Mouse (Mus musculus): Measurements from ENCODE around the gene Smarca2.

Smarca2 gene

GRCm38 (mm10) chr19:26604755-26605300 lies at the start of gene Smarca2:
Gene Smarca2 (plus strand): TSS chr19:26605050.
- in situ Hi-C loops (cut with MboI, MseI): no loop called here

GRCm38 (mm10) chr19:26564850-26565249 lies 40.0 kb upstream of the Smarca2 start:
- in situ Hi-C loops (cut with MboI, MseI): no loop called here

GRCm38 (mm10) chr19:26566109-26566508 lies 38.7 kb upstream of the Smarca2 start:
- in situ Hi-C loops (cut with MboI, MseI): no loop called here

GRCm38 (mm10) chr19:26568236-26568635 lies 36.6 kb upstream of the Smarca2 start:
- in situ Hi-C loops (cut with MboI, MseI): no loop called here

GRCm38 (mm10) chr19:26568941-26569340 lies 35.9 kb upstream of the Smarca2 start:
- in situ Hi-C loops (cut with MboI, MseI): no loop called here

GRCm38 (mm10) chr19:26569461-26569860 lies 35.4 kb upstream of the Smarca2 start:
- in situ Hi-C loops (cut with MboI, MseI): no loop called here

- in situ Hi-C loops (cut with MboI, MseI): no loop called here
These were observed 25.2 kb upstream of the Smarca2 start for GRCm38 (mm10) chr19:26579645-26580044.

- in situ Hi-C loops (cut with MboI, MseI): no loop called here
These were observed 24.8 kb upstream of the Smarca2 start for GRCm38 (mm10) chr19:26580061-26580460.

- in situ Hi-C loops (cut with MboI, MseI): no loop called here
These were observed 10.2 kb upstream of the Smarca2 start for GRCm38 (mm10) chr19:26594661-26595060.

GRCm38 (mm10) chr19:26601459-26601858 lies 3.4 kb upstream of the Smarca2 start:
- in situ Hi-C loops (cut with MboI, MseI): no loop called here

- in situ Hi-C loops (cut with MboI, MseI): no loop called here
These were observed 1.5 kb upstream of the Smarca2 start for GRCm38 (mm10) chr19:26603296-26603860.

- in situ Hi-C loops (cut with MboI, MseI): no loop called here
These were observed 720 bp upstream of the Smarca2 start for GRCm38 (mm10) chr19:26603906-26604754.

- in situ Hi-C loops (cut with MboI, MseI): no loop called here
These were observed 829 bp downstream of the Smarca2 start for GRCm38 (mm10) chr19:26605438-26606320.

GRCm38 (mm10) chr19:26606321-26607155 lies 1.7 kb downstream of the Smarca2 start:
- in situ Hi-C loops (cut with MboI, MseI): no loop called here

GRCm38 (mm10) chr19:26607156-26607536 lies 2.3 kb downstream of the Smarca2 start:
- in situ Hi-C loops (cut with MboI, MseI): no loop called here

- in situ Hi-C loops (cut with MboI, MseI): no loop called here
These were observed 2.9 kb downstream of the Smarca2 start for GRCm38 (mm10) chr19:26607551-26608433.

GRCm38 (mm10) chr19:26608434-26608812 lies 3.6 kb downstream of the Smarca2 start:
- in situ Hi-C loops (cut with MboI, MseI): no loop called here

GRCm38 (mm10) chr19:26609637-26610036 lies 4.8 kb downstream of the Smarca2 start:
- in situ Hi-C loops (cut with MboI, MseI): no loop called here

- in situ Hi-C loops (cut with MboI, MseI): no loop called here
These were observed 8.1 kb downstream of the Smarca2 start for GRCm38 (mm10) chr19:26612995-26613394.

- in situ Hi-C loops (cut with MboI, MseI): no loop called here
These were observed 8.8 kb downstream of the Smarca2 start for GRCm38 (mm10) chr19:26613665-26614064.
